Mouse (Mus musculus) kidney, embryonic 14.5 days (tissue): Measurements from ENCODE around the gene Slc36a2. TPM values are rescaled to one million over a fixed set of nuclear protein-coding genes. Genes with fewer than 3 reads are reported as not detected.
A peak's percentile ranks its signal among the peaks of the same experiment; 100 is the strongest.

Experiments
- ATAC-seq: fragments of 200-750 bp; cut with Nextera tagmentation; 2 replicates; pipeline ENCODE4 v1.8.0; 2017; ENCODE audit warnings: moderate number of reproducible peaks, mild to moderate bottlenecking, moderate TSS enrichment, moderate library complexity; ENCODE audit not compliant: low FRiP score, low TSS enrichment
- H3K27ac ChIP-seq: fragments of 300-500 bp; sonication (generic); 2 replicates; pipeline ENCODE4 v1.5.1; 2014; ENCODE audit warnings: low read depth, mild to moderate bottlenecking, low read length, moderate library complexity, mixed read lengths
- H3K27me3 ChIP-seq: fragments of 300-500 bp; sonication (generic); 2 replicates; pipeline ENCODE4 v1.6.1; 2014; ENCODE audit warnings: mild to moderate bottlenecking, low read length; ENCODE audit not compliant: control insufficient read depth, insufficient read depth
- H3K36me3 ChIP-seq: fragments of 300-500 bp; sonication (generic); 2 replicates; pipeline ENCODE4 v1.6.1; 2014; ENCODE audit warnings: low read length, mixed read lengths; ENCODE audit not compliant: control insufficient read depth, insufficient read depth
- H3K4me1 ChIP-seq: fragments of 300-500 bp; sonication (generic); 2 replicates; pipeline ENCODE4 v1.6.1; 2014; ENCODE audit warnings: low read length, mixed read lengths; ENCODE audit not compliant: control insufficient read depth, insufficient read depth
- H3K4me2 ChIP-seq: fragments of 300-500 bp; sonication (generic); replicated peaks from 2 replicates; pipeline ENCODE4 v1.6.1; 2014; ENCODE audit warnings: low read depth, mild to moderate bottlenecking, low read length
- H3K4me3 ChIP-seq: fragments of 300-500 bp; sonication (generic); 2 replicates; pipeline ENCODE4 v1.5.1; 2014; ENCODE audit warnings: mild to moderate bottlenecking, low read length
- H3K9ac ChIP-seq: fragments of 300-500 bp; sonication (generic); 2 replicates; pipeline ENCODE4 v1.6.1; 2014; ENCODE audit warnings: low read depth, mild to moderate bottlenecking, low read length, moderate library complexity
- H3K9me3 ChIP-seq: fragments of 300-500 bp; sonication (generic); 2 replicates; pipeline ENCODE4 v1.6.1; 2016; ENCODE audit warnings: low read length; ENCODE audit not compliant: control insufficient read depth
- WGBS: fragments of 180-500 bp; shearing (Covaris S2); extraction: QIAGEN DNeasy Blood & Tissue Kit; methylation state at CpG from one replicate; pipeline ENCODE4 v1.1.7; 2014; 5-methylcytosine and 5-hydroxymethylcytosine counted together
- polyA plus RNA-seq: library from polyadenylated mRNA; unstranded; fragments of >200 nt; fragmentation: Nextera tagmentation; extraction: Ambion mirVana; gene quantifications from 2 replicates; pipeline ENCODE4 v1.2.1, GENCODE M21; 2014

The Slc36a2 gene
- 0.63 and 0.80 TPM in 2 replicates for polyA plus RNA-seq

- Histone ChIP-seq H3K36me3 (no peaks in the 10 kb centered on the region), H3K4me3 (no peak within 1 kb of the TSS), H3K9me3 (no peaks in the 10 kb centered on the region), H3K9ac (no peak within 1 kb of the TSS), H3K27me3 (no peaks in the 10 kb centered on the region), H3K4me1 (no peaks in the 10 kb centered on the region), H3K4me2 (no peak within 1 kb of the TSS), H3K27ac (no peak within 1 kb of the TSS)
- ATAC-seq, result no peak
- WGBS, result 21% methylated on average over 10 of the region's 10 CpGs
Measured at GRCm38 (mm10) chr11:55184733-55185291, at the start of gene Slc36a2. Gene Slc36a2 (minus strand): TSS chr11:55185077.

- H3K36me3 ChIP-seq, result peaks cover 6% of the 10 kb centered on the region; the same call in 1 of the 2 replicates
- no peak for ATAC-seq
- 92% methylated on average over 7 of the region's 7 CpGs for WGBS
- H3K27ac ChIP-seq, result no peak overlapping the region
- H3K9ac ChIP-seq, result no peak overlapping the region
- H3K27me3 ChIP-seq, result no peaks in the 10 kb centered on the region
- no peaks in the 10 kb centered on the region for H3K9me3 ChIP-seq
- no peak overlapping the region for H3K4me3 ChIP-seq
- 0 out of 2 replicates have a peak, but pooled peaks cover 4% of the 10 kb centered on the region for H3K4me1 ChIP-seq
- H3K4me2 ChIP-seq, result no peak overlapping the region
Measured at GRCm38 (mm10) chr11:55234288-55234687, 49.4 kb upstream of the Slc36a2 start.

DNA sequence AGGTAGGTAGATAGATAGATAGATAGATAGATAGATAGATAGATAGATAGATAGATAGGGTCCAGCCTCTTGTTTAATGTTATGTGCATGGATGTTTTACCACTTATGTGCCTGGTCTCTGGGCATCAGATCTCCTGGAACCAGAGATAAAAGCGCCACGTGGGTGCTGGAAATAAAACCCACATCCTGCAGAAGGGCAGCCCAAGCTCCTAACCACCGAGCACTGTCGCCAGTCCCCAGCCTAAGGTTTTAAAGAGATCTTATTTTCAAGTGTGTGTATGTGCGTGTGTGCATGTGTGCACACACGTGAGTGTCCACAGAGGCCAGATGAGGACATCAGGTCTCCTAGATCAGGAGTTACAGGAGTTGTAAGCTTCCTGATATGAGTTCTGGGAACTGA lies 46.2 kb upstream of the Slc36a2 start:
- no peak overlapping the region for H3K27ac ChIP-seq
- H3K4me1 ChIP-seq, result 0 out of 2 replicates have a peak, but pooled peaks cover 4% of the 10 kb centered on the region
- no peak overlapping the region for H3K4me3 ChIP-seq
- ATAC-seq, result no peak
- no peaks in the 10 kb centered on the region for H3K9me3 ChIP-seq
- WGBS, result 86% methylated on average over 6 of the region's 6 CpGs
- H3K4me2 ChIP-seq, result no peak overlapping the region
- H3K27me3 ChIP-seq, result no peaks in the 10 kb centered on the region
- H3K9ac ChIP-seq, result no peak overlapping the region
- peaks cover 14% of the 10 kb centered on the region; the same call in 1 of the 2 replicates for H3K36me3 ChIP-seq

GRCm38 (mm10) chr11:55221306-55221705 lies 36.4 kb upstream of the Slc36a2 start:
- no peak overlapping the region for H3K27ac ChIP-seq
- no peak overlapping the region for H3K4me2 ChIP-seq
- no peaks in the 10 kb centered on the region for H3K4me1 ChIP-seq
- no peak overlapping the region for H3K9ac ChIP-seq
- H3K9me3 ChIP-seq, result no peaks in the 10 kb centered on the region
- H3K36me3 ChIP-seq, result peaks cover 26% of the 10 kb centered on the region
- ATAC-seq, result no peak
- H3K4me3 ChIP-seq, result no peak overlapping the region
- 89% methylated on average over 7 of the region's 7 CpGs for WGBS
- no peaks in the 10 kb centered on the region for H3K27me3 ChIP-seq

GRCm38 (mm10) chr11:55218473-55218872 lies 33.6 kb upstream of the Slc36a2 start:
- H3K36me3 ChIP-seq, result peaks cover 14% of the 10 kb centered on the region
- no peaks in the 10 kb centered on the region for H3K9me3 ChIP-seq
- 88% methylated on average over 3 of the region's 3 CpGs for WGBS
- no peak overlapping the region for H3K27ac ChIP-seq
- H3K4me3 ChIP-seq, result no peak overlapping the region
- no peak overlapping the region for H3K9ac ChIP-seq
- H3K27me3 ChIP-seq, result no peaks in the 10 kb centered on the region
- H3K4me1 ChIP-seq, result no peaks in the 10 kb centered on the region
- H3K4me2 ChIP-seq, result no peak overlapping the region
- ATAC-seq, result no peak

DNA sequence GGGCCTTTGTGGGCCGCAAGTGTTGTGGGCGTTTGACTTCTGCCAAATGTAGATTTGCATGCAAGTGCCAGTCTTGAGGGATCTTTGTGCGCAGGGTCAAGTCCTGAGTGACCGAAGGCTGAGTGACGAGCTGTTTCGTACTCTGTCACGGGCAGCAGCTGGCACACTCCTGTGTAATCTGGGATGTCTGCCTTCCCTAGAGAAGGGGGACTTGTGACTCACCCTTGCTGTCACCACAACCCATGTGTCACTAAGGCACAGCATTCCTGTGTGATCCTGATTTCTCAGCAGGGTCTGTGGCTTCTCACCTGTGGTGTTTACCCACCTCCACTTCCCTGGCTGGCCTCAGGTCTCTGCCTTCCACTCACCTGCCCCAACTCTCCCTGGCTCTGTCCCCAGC lies 33.0 kb upstream of the Slc36a2 start:
- no peak overlapping the region for H3K4me3 ChIP-seq
- peaks cover 9% of the 10 kb centered on the region; the same call in 1 of the 2 replicates for H3K36me3 ChIP-seq
- H3K27me3 ChIP-seq, result no peaks in the 10 kb centered on the region
- H3K4me2 ChIP-seq, result no peak overlapping the region
- no peak overlapping the region for H3K9ac ChIP-seq
- no peak overlapping the region for H3K27ac ChIP-seq
- no peak for ATAC-seq
- WGBS, result 91% methylated on average over 7 of the region's 7 CpGs
- H3K4me1 ChIP-seq, result no peaks in the 10 kb centered on the region
- H3K9me3 ChIP-seq, result no peaks in the 10 kb centered on the region; the same call in 1 of the 2 replicates

GRCm38 (mm10) chr11:55217418-55217817 lies 32.5 kb upstream of the Slc36a2 start:
- ATAC-seq, result peak; percentile 85
- Histone ChIP-seq H3K4me2 (no peak overlapping the region), H3K27ac (no peak overlapping the region), H3K9me3 (peaks cover 3% of the 10 kb centered on the region; the same call in 1 of the 2 replicates), H3K4me1 (no peaks in the 10 kb centered on the region), H3K4me3 (no peak overlapping the region), H3K27me3 (no peaks in the 10 kb centered on the region), H3K9ac (no peak overlapping the region), H3K36me3 (peaks cover 9% of the 10 kb centered on the region; the same call in 1 of the 2 replicates)
- WGBS, result 41% methylated on average over 4 of the region's 4 CpGs

DNA sequence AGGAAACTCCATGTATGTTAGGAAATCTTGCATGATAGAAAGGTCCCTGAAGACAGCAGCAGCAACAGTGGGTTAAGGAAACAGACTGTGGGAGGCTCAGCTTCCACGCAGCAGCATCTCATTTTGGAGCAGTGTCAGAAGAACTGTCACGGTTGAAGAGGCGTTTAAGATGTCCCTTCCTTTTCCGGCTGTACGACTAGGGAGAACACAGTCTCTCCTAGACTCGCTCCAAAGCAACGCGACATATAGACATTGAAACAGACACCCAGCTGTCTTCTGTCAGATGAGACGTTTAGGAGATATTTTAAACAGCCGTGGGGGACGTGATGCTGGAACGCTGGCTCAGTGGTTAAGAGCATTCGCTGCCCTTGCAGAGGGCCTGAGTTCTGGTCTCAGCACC lies 32.0 kb upstream of the Slc36a2 start:
- Histone ChIP-seq H3K36me3 (peaks cover 9% of the 10 kb centered on the region; the same call in 1 of the 2 replicates), H3K27me3 (no peaks in the 10 kb centered on the region), H3K9me3 (peaks cover 3% of the 10 kb centered on the region; the same call in 1 of the 2 replicates), H3K9ac (no peak overlapping the region), H3K27ac (no peak overlapping the region), H3K4me1 (no peaks in the 10 kb centered on the region), H3K4me3 (no peak overlapping the region), H3K4me2 (no peak overlapping the region)
- peak; percentile 51; the same call in 1 of the 2 replicates for ATAC-seq
- WGBS, result 32% methylated on average over 13 of the region's 13 CpGs

DNA sequence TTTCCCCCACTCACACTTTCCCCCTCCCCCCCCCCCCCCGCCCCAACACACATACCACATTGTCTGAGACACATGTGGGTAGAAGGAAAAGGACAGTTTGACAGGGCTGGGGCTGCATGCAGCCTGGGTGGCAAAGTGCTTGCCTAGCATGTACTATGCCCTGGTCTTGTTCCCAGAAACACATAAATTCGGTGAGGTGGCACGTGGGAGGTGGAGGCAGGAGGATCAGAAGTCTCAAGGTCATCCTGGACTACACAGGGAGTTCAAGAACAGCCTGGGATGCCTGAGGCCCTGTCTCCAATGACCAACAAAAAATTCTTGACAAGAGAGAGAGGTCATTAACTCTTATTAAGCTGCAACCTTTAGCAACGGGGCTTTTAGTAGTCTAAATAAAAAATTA lies 31.2 kb upstream of the Slc36a2 start:
- Histone ChIP-seq H3K4me1 (no peaks in the 10 kb centered on the region), H3K27ac (no peak overlapping the region), H3K4me2 (no peak overlapping the region), H3K4me3 (no peak overlapping the region), H3K9ac (no peak overlapping the region), H3K36me3 (peaks cover 9% of the 10 kb centered on the region; the same call in 1 of the 2 replicates), H3K9me3 (peaks cover 3% of the 10 kb centered on the region; the same call in 1 of the 2 replicates), H3K27me3 (no peaks in the 10 kb centered on the region)
- 24% methylated on average over 3 of the region's 4 CpGs for WGBS
- ATAC-seq, result no peak
